Mouse (Mus musculus) olfactory bulb, adult 2 months (tissue): Measurements from ENCODE around the gene Nrg4.

Experiments
- CTCF ChIP-seq: fragments of 200-500 bp; IDR thresholded peaks from 2 replicates; pipeline ENCODE4 v1.5.1; 2012; ENCODE audit warnings: low read depth, mild to moderate bottlenecking, low read length, moderate library complexity; ENCODE audit not compliant: insufficient read depth
- POLR2A ChIP-seq: fragments of 200-500 bp; IDR thresholded peaks from 2 replicates; pipeline ENCODE4 v1.6.1; 2012; ENCODE audit warnings: mild to moderate bottlenecking, low read depth, low read length, moderate library complexity; ENCODE audit not compliant: insufficient read depth

GRCm38 (mm10) chr9:55271960-55272560, 54.6 kb downstream of the Nrg4 start:
- TF ChIP-seq CTCF, result no peak
- TF ChIP-seq POLR2A, result no peak
